Comparison of ENCODE assay signal across 9 mouse cellular contexts in the genomic region with DNA sequence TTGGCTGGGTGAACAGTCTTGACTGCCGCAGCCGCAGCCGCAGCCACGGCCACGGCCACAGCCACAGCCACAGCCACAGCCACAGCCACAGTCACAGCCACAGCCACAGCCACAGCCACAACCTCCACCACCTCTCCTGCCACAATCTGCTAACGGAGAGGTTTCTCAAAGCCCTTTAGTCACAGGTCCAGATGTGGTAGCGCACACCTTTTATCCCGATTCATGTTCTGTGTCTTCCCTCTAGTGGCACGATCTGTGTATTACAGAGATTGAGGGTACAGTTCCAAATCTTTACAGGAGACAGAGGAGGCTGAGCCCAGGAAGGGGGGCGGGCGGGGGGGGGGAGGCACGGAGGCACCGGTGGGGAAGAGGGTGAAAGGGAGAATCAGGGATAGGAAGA. TPM values are rescaled to one million over a fixed set of nuclear protein-coding genes. Genes with fewer than 3 reads are reported as not detected.
DNase-seq lines count a peak whose midpoint lies in the region; ATAC-seq and TF ChIP-seq lines count a peak whose summit lies in the region.
"Had no signal": no experiment of that assay in that cellular context is flagged by ENCODE, and none has a peak within 500 bp of the region (broad histone marks: within the 10 kb centered on the region; RNA-seq: fewer than 3 reads in every experiment).

No protein-coding gene starts in this region.

- H3K9me3 ChIP-seq in heart, embryonic 10.5 days = no peaks in the 10 kb centered on the region
- peaks cover 13% of the 10 kb centered on the region for H3K9me3 ChIP-seq in E14TG2a.4 (ENCODE audit: low read length)

- DNase-seq in heart, adult 8-10 months (ENCODE audit: low spot score) = peak; percentile 42
- DNase-seq in heart, embryonic 10.5 days (ENCODE audit: low spot score) = no peak
- peak; percentile 52 for DNase-seq in c-Kit-positive CD71-negative TER-119-negative erythroid progenitor cells, embryonic 14.5 days (ENCODE audit: low read depth)
- DNase-seq in gastrocnemius, postnatal 14 days = peak; percentile 29
- DNase-seq in layer of hippocampus, adult 2 months (ENCODE audit: low spot score in 2 of 2) = peak in 1 of 2 experiments; percentile 65

- no peak overlapping the region for H3K27ac ChIP-seq in heart, embryonic 10.5 days
- H3K27ac ChIP-seq in layer of hippocampus, adult 2 months = no peak overlapping the region

- peaks cover 8% of the 10 kb centered on the region for H3K4me1 ChIP-seq in heart, embryonic 10.5 days
- H3K4me1 ChIP-seq in E14TG2a.4 (replicated peaks; ENCODE audit: low read depth, low read length) = peaks cover 40% of the 10 kb centered on the region

- TF ChIP-seq CTCF in E14TG2a.4 (conservative IDR thresholded peaks at IDR 0.05; ENCODE audit: low read length) = peak; percentile 35
- TF ChIP-seq CTCF in layer of hippocampus, adult 2 months (conservative IDR thresholded peaks at IDR 0.05) = peak; percentile 73

- H3K4me3 ChIP-seq in heart, embryonic 10.5 days = no peak overlapping the region
- H3K4me3 ChIP-seq in E14TG2a.4 (replicated peaks; ENCODE audit: low read length) = peak overlapping the region; percentile 24
- H3K4me3 ChIP-seq in layer of hippocampus, adult 2 months = no peak overlapping the region

- 49% methylated on average over 13 of the region's 13 CpGs for WGBS in heart, embryonic 10.5 days

- intact Hi-C loops in gastrocnemius, postnatal 14 days (cut with DNase I; ENCODE audit: low total_unique reads) = loop anchor here (1.0 to 5.0 kb wide), 2 partner anchors 56 to 136 kb away; no protein-coding TSS in a partner anchor

- peaks cover 5% of the 10 kb centered on the region; the same call in 1 of the 2 replicates for H3K27me3 ChIP-seq in heart, embryonic 10.5 days (ENCODE audit: insufficient read depth, poor library complexity, severe bottlenecking)
- H3K27me3 ChIP-seq in E14TG2a.4 (ENCODE audit: insufficient read depth, low read length) = no peaks in the 10 kb centered on the region; the same call in 1 of the 2 replicates

- H3K36me3 ChIP-seq in heart, embryonic 10.5 days = no peaks in the 10 kb centered on the region
- H3K36me3 ChIP-seq in E14TG2a.4 (ENCODE audit: insufficient read depth, low read length) = no peaks in the 10 kb centered on the region

- peak; percentile 45 for ATAC-seq in megakaryocyte, adult 5-6 weeks (ENCODE audit: poor library complexity, severe bottlenecking)
- no peak for ATAC-seq in inflammation-experienced regulatory T-cells, adult 6 months

RNA-seq across cellular contexts. Expression of a gene that starts 9.3 kb away (rescaled TPM):
- total RNA-seq in heart, adult 8-10 months (2022) = not detected
- polyA plus RNA-seq in heart, embryonic 10.5 days (2016; fragmentation: Nextera tagmentation; extraction: Ambion mirVana) = not detected in 2 replicates
- total RNA-seq in gastrocnemius, postnatal 14 days (2021) = not detected
- total RNA-seq in layer of hippocampus, adult 2 months (2021) = not detected
- total RNA-seq in megakaryocyte, adult 5-6 weeks (2015) = not detected in 2 replicates
- not detected in 2 replicates for total RNA-seq in megakaryocyte, adult 5-6 weeks (2017)
- not detected for polyA plus RNA-seq in inflammation-experienced regulatory T-cells, adult 6 months (2017; shearing (Covaris generic))
- total RNA-seq: neutrophil, adult 5-6 weeks had no signal

RNA-seq across cellular contexts. Expression of a gene that starts 11.8 kb away (rescaled TPM):
- 1 to 10 TPM; 5.6 to 9.2 (median 7.0) TPM for total RNA-seq in heart, adult 8-10 months (2022)
- 7.7 and 13.9 TPM in 2 replicates for polyA plus RNA-seq in heart, embryonic 10.5 days (2016; fragmentation: Nextera tagmentation; extraction: Ambion mirVana)
- total RNA-seq in gastrocnemius, postnatal 14 days (2021) = 10 to 100 TPM; 11.4 TPM
- total RNA-seq in layer of hippocampus, adult 2 months (2021) = 10 to 100 TPM; 13.6 to 15.9 TPM
- 0.20 and 0.80 TPM in 2 replicates for total RNA-seq in megakaryocyte, adult 5-6 weeks (2015)
- total RNA-seq in megakaryocyte, adult 5-6 weeks (2017) = 0.18 and 0.24 TPM in 2 replicates
- polyA plus RNA-seq in inflammation-experienced regulatory T-cells, adult 6 months (2017; shearing (Covaris generic)) = not detected
